Mouse (Mus musculus): ENCODE results near the gene Exosc2.

The Exosc2 gene

DNA sequence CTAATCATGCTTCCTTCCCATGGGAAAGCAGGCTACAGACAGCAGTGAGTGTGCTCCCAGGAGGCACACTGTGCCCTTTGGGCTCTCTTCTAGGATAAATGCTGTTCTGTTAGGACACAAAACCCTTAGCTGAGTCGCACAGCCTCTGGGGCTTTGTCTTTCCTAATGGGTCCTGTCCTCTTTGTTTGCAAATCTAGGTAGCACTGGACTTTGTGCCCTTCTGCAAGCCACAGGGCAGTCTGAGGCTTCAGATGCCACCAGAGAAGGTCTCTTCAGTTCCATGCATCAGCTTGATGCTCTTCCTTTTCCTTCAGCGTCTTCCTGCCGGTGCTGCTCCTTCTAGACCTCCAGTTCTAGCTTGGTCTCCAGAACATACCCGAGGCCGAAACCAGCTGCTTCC lies 60.1 kb downstream of the Exosc2 start:
- no peak for DNase-seq

All from thymus, postnatal 36 days (tissue).